Mouse (Mus musculus) intestine, embryonic 15.5 days (tissue): ENCODE data around the gene Mnat1. TPM values are rescaled to one million over a fixed set of nuclear protein-coding genes. Genes with fewer than 3 reads are reported as not detected.

Experiments
- ATAC-seq: fragments of 200-750 bp; cut with Nextera tagmentation; 2 replicates; pipeline ENCODE4 v1.8.0; 2017; ENCODE audit warnings: moderate TSS enrichment, moderate library complexity
- H3K27ac ChIP-seq: fragments of 300-500 bp; sonication (generic); 2 replicates; pipeline ENCODE4 v1.5.1; 2015; ENCODE audit warnings: mild to moderate bottlenecking, inconsistent platforms
- H3K27me3 ChIP-seq: fragments of 300-500 bp; sonication (generic); replicated peaks from 2 replicates; pipeline ENCODE4 v1.6.1; 2015; ENCODE audit warnings: inconsistent platforms
- H3K36me3 ChIP-seq: fragments of 300-500 bp; sonication (generic); 2 replicates; pipeline ENCODE4 v1.6.1; 2015; ENCODE audit warnings: inconsistent platforms
- H3K4me1 ChIP-seq: fragments of 300-500 bp; sonication (generic); replicated peaks from 2 replicates; pipeline ENCODE4 v1.6.1; 2015; ENCODE audit warnings: inconsistent platforms
- H3K4me2 ChIP-seq: fragments of 300-500 bp; sonication (generic); replicated peaks from 2 replicates; pipeline ENCODE4 v1.6.1; 2015; ENCODE audit warnings: mild to moderate bottlenecking, inconsistent platforms
- H3K4me3 ChIP-seq: fragments of 300-500 bp; sonication (generic); replicated peaks from 2 replicates; pipeline ENCODE4 v1.5.1; 2015; ENCODE audit warnings: inconsistent platforms
- H3K9ac ChIP-seq: fragments of 300-500 bp; sonication (generic); 2 replicates; pipeline ENCODE4 v1.6.1; 2015; ENCODE audit warnings: inconsistent platforms
- H3K9me3 ChIP-seq: fragments of 300-500 bp; sonication (generic); 2 replicates; pipeline ENCODE4 v1.6.1; 2016; ENCODE audit warnings: inconsistent platforms
- WGBS: fragments of 180-500 bp; shearing (Covaris S2); methylation state at CpG from one replicate; pipeline ENCODE4 v1.1.7; 2015; 5-methylcytosine and 5-hydroxymethylcytosine counted together
- polyA plus RNA-seq: library from polyadenylated mRNA; unstranded; fragments of >200 nt; fragmentation: Nextera tagmentation; extraction: Ambion mirVana; gene quantifications from 2 replicates; pipeline ENCODE4 v1.2.1, GENCODE M21; 2015

Gene Mnat1
- polyA plus RNA-seq, 1 experiment from 2014 or later, result 23.3 TPM

- 76% methylated on average over 3 of the region's 3 CpGs for WGBS
- no peak overlapping the region for H3K9ac ChIP-seq
- H3K27ac ChIP-seq, result no peak overlapping the region
- no peaks in the 10 kb centered on the region for H3K9me3 ChIP-seq
- no peaks in the 10 kb centered on the region for H3K36me3 ChIP-seq
- ATAC-seq, result no peak
- no peak overlapping the region for H3K4me3 ChIP-seq
- H3K27me3 ChIP-seq, result no peaks in the 10 kb centered on the region
- no peaks in the 10 kb centered on the region for H3K4me1 ChIP-seq
- H3K4me2 ChIP-seq, result no peak overlapping the region
Observed at GRCm38 (mm10) chr12:73265381-73265978, 142.0 kb downstream of the Mnat1 start.

GRCm38 (mm10) chr12:73266597-73266996, 143.1 kb downstream of the Mnat1 start:
- H3K4me2 ChIP-seq, result no peak overlapping the region
- no peak overlapping the region for H3K4me3 ChIP-seq
- H3K27me3 ChIP-seq, result no peaks in the 10 kb centered on the region
- 82% methylated on average over 1 of the region's 1 CpGs for WGBS
- H3K27ac ChIP-seq, result no peak overlapping the region
- H3K4me1 ChIP-seq, result no peaks in the 10 kb centered on the region
- no peaks in the 10 kb centered on the region for H3K36me3 ChIP-seq
- ATAC-seq, result no peak
- H3K9ac ChIP-seq, result no peak overlapping the region
- no peaks in the 10 kb centered on the region for H3K9me3 ChIP-seq

- no peaks in the 10 kb centered on the region for H3K9me3 ChIP-seq
- no peaks in the 10 kb centered on the region for H3K27me3 ChIP-seq
- H3K36me3 ChIP-seq, result 0 out of 2 replicates have a peak, but pooled peaks cover 3% of the 10 kb centered on the region
- WGBS, result 97% methylated on average over 1 of the region's 1 CpGs
- no peak for ATAC-seq
- no peak overlapping the region for H3K9ac ChIP-seq
- H3K27ac ChIP-seq, result no peak overlapping the region
- no peaks in the 10 kb centered on the region for H3K4me1 ChIP-seq
- no peak overlapping the region for H3K4me3 ChIP-seq
- H3K4me2 ChIP-seq, result no peak overlapping the region
Observed at GRCm38 (mm10) chr12:73268497-73268896, 145.0 kb downstream of the Mnat1 start.

GRCm38 (mm10) chr12:73269531-73269930, 146.0 kb downstream of the Mnat1 start:
- Histone ChIP-seq H3K36me3 (0 out of 2 replicates have a peak, but pooled peaks cover 3% of the 10 kb centered on the region), H3K9ac (no peak overlapping the region), H3K27me3 (no peaks in the 10 kb centered on the region), H3K4me1 (no peaks in the 10 kb centered on the region), H3K4me2 (no peak overlapping the region), H3K4me3 (no peak overlapping the region), H3K9me3 (no peaks in the 10 kb centered on the region), H3K27ac (no peak overlapping the region)
- 61% methylated on average over 3 of the region's 3 CpGs for WGBS
- ATAC-seq, result no peak

- Histone ChIP-seq H3K9me3 (no peaks in the 10 kb centered on the region), H3K4me3 (no peak overlapping the region), H3K9ac (no peak overlapping the region), H3K36me3 (0 out of 2 replicates have a peak, but pooled peaks cover 3% of the 10 kb centered on the region), H3K27ac (no peak overlapping the region), H3K4me1 (no peaks in the 10 kb centered on the region), H3K4me2 (no peak overlapping the region), H3K27me3 (no peaks in the 10 kb centered on the region)
- 0 out of 2 replicates have a peak, but pooled peaks have one; percentile 36 for ATAC-seq
- 54% methylated on average over 4 of the region's 4 CpGs for WGBS
Observed at GRCm38 (mm10) chr12:73269933-73270332, 146.4 kb downstream of the Mnat1 start.

GRCm38 (mm10) chr12:73274921-73275320, 151.4 kb downstream of the Mnat1 start:
- Histone ChIP-seq H3K4me3 (no peak overlapping the region), H3K27me3 (no peaks in the 10 kb centered on the region), H3K27ac (no peak overlapping the region), H3K36me3 (peaks cover 10% of the 10 kb centered on the region), H3K9me3 (no peaks in the 10 kb centered on the region), H3K4me2 (no peak overlapping the region), H3K9ac (no peak overlapping the region), H3K4me1 (no peaks in the 10 kb centered on the region)
- WGBS, result 94% methylated on average over 3 of the region's 3 CpGs
- no peak for ATAC-seq

- Histone ChIP-seq H3K36me3 (no peaks in the 10 kb centered on the region), H3K9ac (peak within 1 kb of the TSS; percentile 72), H3K4me3 (peak within 1 kb of the TSS; percentile 70), H3K27me3 (no peaks in the 10 kb centered on the region), H3K27ac (peak within 1 kb of the TSS; percentile 54), H3K4me2 (peak within 1 kb of the TSS; percentile 67), H3K4me1 (0 out of 2 replicates have a peak, but pooled peaks cover 11% of the 10 kb centered on the region), H3K9me3 (no peaks in the 10 kb centered on the region)
- WGBS, result under 1% methylated on average over 53 of the region's 53 CpGs
- peak; percentile 98 for ATAC-seq
Observed at GRCm38 (mm10) chr12:73286287-73287092, 163.0 kb downstream of the Mnat1 start, which contains the start of the genes Trmt5 and Slc38a6. Trmt5 (minus strand) TSS chr12:73286710. Slc38a6 (plus strand) TSS chr12:73286779.

- Histone ChIP-seq H3K27ac (no peak overlapping the region), H3K4me2 (peak overlapping the region; percentile 67), H3K9ac (0 out of 2 replicates have a peak overlapping the region, but pooled peaks have one; percentile 72), H3K9me3 (no peaks in the 10 kb centered on the region), H3K27me3 (no peaks in the 10 kb centered on the region), H3K4me3 (peak overlapping the region; percentile 70), H3K4me1 (0 out of 2 replicates have a peak, but pooled peaks cover 11% of the 10 kb centered on the region), H3K36me3 (no peaks in the 10 kb centered on the region)
- WGBS, result 57% methylated on average over 8 of the region's 8 CpGs
- no peak for ATAC-seq
Observed at GRCm38 (mm10) chr12:73287609-73288008, 164.1 kb downstream of the Mnat1 start.

GRCm38 (mm10) chr12:73288626-73289025, 165.1 kb downstream of the Mnat1 start:
- ATAC-seq, result no peak
- H3K27ac ChIP-seq, result no peak overlapping the region
- H3K4me3 ChIP-seq, result no peak overlapping the region
- 0 out of 2 replicates have a peak, but pooled peaks cover 11% of the 10 kb centered on the region for H3K4me1 ChIP-seq
- H3K9me3 ChIP-seq, result no peaks in the 10 kb centered on the region
- H3K27me3 ChIP-seq, result no peaks in the 10 kb centered on the region
- H3K36me3 ChIP-seq, result no peaks in the 10 kb centered on the region
- 87% methylated on average over 3 of the region's 3 CpGs for WGBS
- no peak overlapping the region for H3K9ac ChIP-seq
- no peak overlapping the region for H3K4me2 ChIP-seq

- H3K4me2 ChIP-seq, result no peak overlapping the region
Observed at GRCm38 (mm10) chr12:73294884-73295283, 171.4 kb downstream of the Mnat1 start.

GRCm38 (mm10) chr12:73295505-73296140, 172.1 kb downstream of the Mnat1 start:
- no peak overlapping the region for H3K9ac ChIP-seq
- 0 out of 2 replicates have a peak, but pooled peaks cover 2% of the 10 kb centered on the region for H3K4me1 ChIP-seq
- H3K27ac ChIP-seq, result no peak overlapping the region
- no peaks in the 10 kb centered on the region for H3K9me3 ChIP-seq
- H3K4me3 ChIP-seq, result no peak overlapping the region
- no peak overlapping the region for H3K4me2 ChIP-seq
- 0 out of 2 replicates have a peak, but pooled peaks cover 2% of the 10 kb centered on the region for H3K36me3 ChIP-seq
- no peak for ATAC-seq
- 58% methylated on average over 11 of the region's 11 CpGs for WGBS
- H3K27me3 ChIP-seq, result no peaks in the 10 kb centered on the region

More at GRCm38 (mm10) chr12:73294884-73295283, 171.4 kb downstream of the Mnat1 start:
- Histone ChIP-seq H3K27me3 (no peaks in the 10 kb centered on the region), H3K4me1 (0 out of 2 replicates have a peak, but pooled peaks cover 2% of the 10 kb centered on the region), H3K9me3 (no peaks in the 10 kb centered on the region), H3K27ac (no peak overlapping the region), H3K9ac (no peak overlapping the region), H3K36me3 (0 out of 2 replicates have a peak, but pooled peaks cover under 1% of the 10 kb centered on the region), H3K4me3 (no peak overlapping the region)
- ATAC-seq, result no peak

GRCm38 (mm10) chr12:73298621-73299020, 175.1 kb downstream of the Mnat1 start:
- no peaks in the 10 kb centered on the region for H3K27me3 ChIP-seq
- WGBS, result 83% methylated on average over 5 of the region's 5 CpGs
- H3K4me1 ChIP-seq, result 0 out of 2 replicates have a peak, but pooled peaks cover 2% of the 10 kb centered on the region
- H3K27ac ChIP-seq, result no peak overlapping the region
- no peak for ATAC-seq
- no peak overlapping the region for H3K4me2 ChIP-seq
- H3K4me3 ChIP-seq, result no peak overlapping the region
- H3K36me3 ChIP-seq, result 0 out of 2 replicates have a peak, but pooled peaks cover 2% of the 10 kb centered on the region
- H3K9ac ChIP-seq, result no peak overlapping the region
- no peaks in the 10 kb centered on the region for H3K9me3 ChIP-seq
